Mouse (Mus musculus): Measurements from ENCODE around the gene Spon1. TPM values are rescaled to one million over a fixed set of nuclear protein-coding genes. Genes with fewer than 3 reads are reported as not detected.

Gene Spon1
- total and polyA plus RNA-seq, 2 experiments from 2014 or later, result 20.7 to 21.6 TPM

GRCm38 (mm10) chr7:113825498-113826205 lies 59.9 kb downstream of the Spon1 start:
- DNase-seq (ENCODE audit: low spot score) (no peak), ATAC-seq (ENCODE audit: insufficient read depth, low read depth) (no peak)
- Histone ChIP-seq H3K4me3 (ENCODE audit: low read depth, low read length) (no peak overlapping the region), H3K27ac (ENCODE audit: low read depth) (no peak overlapping the region), H3K36me3 (replicated peaks; ENCODE audit: control insufficient read depth, insufficient read depth, low read length) (no peaks in the 10 kb centered on the region), H3K27me3 (ENCODE audit: control insufficient read depth, insufficient read depth, low read length) (no peaks in the 10 kb centered on the region), H3K9me3 (replicated peaks; ENCODE audit: control insufficient read depth, low read length) (no peaks in the 10 kb centered on the region), H3K9ac (replicated peaks; ENCODE audit: low read depth, low read length) (no peak overlapping the region), H3K4me1 (ENCODE audit: control insufficient read depth, insufficient read depth) (peaks cover 34% of the 10 kb centered on the region), H3K4me2 (ENCODE audit: low read depth, low read length) (no peak overlapping the region)
- no peak for TF ChIP-seq CTCF (IDR thresholded peaks at IDR 0.05; ENCODE audit: low read depth)
- TF ChIP-seq EP300 (IDR thresholded peaks at IDR 0.05; ENCODE audit: low read depth), result no peak
- 63% methylated on average over 5 of the region's 5 CpGs for WGBS

GRCm38 (mm10) chr7:113826510-113826909 lies 60.7 kb downstream of the Spon1 start:
- no peak for ATAC-seq (ENCODE audit: insufficient read depth, low read depth)
- H3K36me3 ChIP-seq (replicated peaks; ENCODE audit: control insufficient read depth, insufficient read depth, low read length), result no peaks in the 10 kb centered on the region
- WGBS, result 16% methylated on average over 1 of the region's 1 CpGs
- H3K27me3 ChIP-seq (ENCODE audit: control insufficient read depth, insufficient read depth, low read length), result no peaks in the 10 kb centered on the region
- no peak overlapping the region for H3K27ac ChIP-seq (ENCODE audit: low read depth)
- H3K9me3 ChIP-seq (replicated peaks; ENCODE audit: control insufficient read depth, low read length), result no peaks in the 10 kb centered on the region
- TF ChIP-seq EP300 (IDR thresholded peaks at IDR 0.05; ENCODE audit: low read depth) (no peak), CTCF (IDR thresholded peaks at IDR 0.05; ENCODE audit: low read depth) (no peak)
- no peak overlapping the region for H3K4me3 ChIP-seq (ENCODE audit: low read depth, low read length)
- no peak overlapping the region for H3K4me2 ChIP-seq (ENCODE audit: low read depth, low read length)
- peaks cover 30% of the 10 kb centered on the region for H3K4me1 ChIP-seq (ENCODE audit: control insufficient read depth, insufficient read depth)
- H3K9ac ChIP-seq (replicated peaks; ENCODE audit: low read depth, low read length), result no peak overlapping the region
- no peak for DNase-seq (ENCODE audit: low spot score)

GRCm38 (mm10) chr7:113828122-113828571 lies 62.3 kb downstream of the Spon1 start:
- Histone ChIP-seq H3K4me3 (ENCODE audit: low read depth, low read length) (no peak overlapping the region), H3K27me3 (ENCODE audit: control insufficient read depth, insufficient read depth, low read length) (no peaks in the 10 kb centered on the region), H3K9ac (replicated peaks; ENCODE audit: low read depth, low read length) (no peak overlapping the region), H3K27ac (ENCODE audit: low read depth) (no peak overlapping the region), H3K4me1 (ENCODE audit: control insufficient read depth, insufficient read depth) (peaks cover 24% of the 10 kb centered on the region), H3K4me2 (ENCODE audit: low read depth, low read length) (no peak overlapping the region), H3K9me3 (replicated peaks; ENCODE audit: control insufficient read depth, low read length) (no peaks in the 10 kb centered on the region), H3K36me3 (replicated peaks; ENCODE audit: control insufficient read depth, insufficient read depth, low read length) (no peaks in the 10 kb centered on the region)
- DNase-seq (ENCODE audit: low spot score) (no peak), ATAC-seq (ENCODE audit: insufficient read depth, low read depth) (no peak)
- TF ChIP-seq CTCF (IDR thresholded peaks at IDR 0.05; ENCODE audit: low read depth), result no peak
- TF ChIP-seq EP300 (IDR thresholded peaks at IDR 0.05; ENCODE audit: low read depth), result no peak
- WGBS, result 65% methylated on average over 2 of the region's 2 CpGs

GRCm38 (mm10) chr7:113828576-113828975 lies 62.8 kb downstream of the Spon1 start:
- Histone ChIP-seq H3K9me3 (replicated peaks; ENCODE audit: control insufficient read depth, low read length) (no peaks in the 10 kb centered on the region), H3K4me2 (ENCODE audit: low read depth, low read length) (no peak overlapping the region), H3K27ac (ENCODE audit: low read depth) (no peak overlapping the region), H3K4me3 (ENCODE audit: low read depth, low read length) (no peak overlapping the region), H3K4me1 (ENCODE audit: control insufficient read depth, insufficient read depth) (peaks cover 20% of the 10 kb centered on the region), H3K9ac (replicated peaks; ENCODE audit: low read depth, low read length) (no peak overlapping the region), H3K36me3 (replicated peaks; ENCODE audit: control insufficient read depth, insufficient read depth, low read length) (no peaks in the 10 kb centered on the region), H3K27me3 (ENCODE audit: control insufficient read depth, insufficient read depth, low read length) (no peaks in the 10 kb centered on the region)
- DNase-seq (ENCODE audit: low spot score) (no peak), ATAC-seq (ENCODE audit: insufficient read depth, low read depth) (no peak)
- no peak for TF ChIP-seq EP300 (IDR thresholded peaks at IDR 0.05; ENCODE audit: low read depth)
- no peak for TF ChIP-seq CTCF (IDR thresholded peaks at IDR 0.05; ENCODE audit: low read depth)
- WGBS, result 86% methylated on average over 2 of the region's 2 CpGs

- Histone ChIP-seq H3K4me2 (ENCODE audit: low read depth, low read length) (no peak overlapping the region), H3K36me3 (replicated peaks; ENCODE audit: control insufficient read depth, insufficient read depth, low read length) (no peaks in the 10 kb centered on the region), H3K9ac (replicated peaks; ENCODE audit: low read depth, low read length) (no peak overlapping the region), H3K27ac (ENCODE audit: low read depth) (no peak overlapping the region), H3K4me3 (ENCODE audit: low read depth, low read length) (no peak overlapping the region), H3K27me3 (ENCODE audit: control insufficient read depth, insufficient read depth, low read length) (no peaks in the 10 kb centered on the region), H3K4me1 (ENCODE audit: control insufficient read depth, insufficient read depth) (no peaks in the 10 kb centered on the region), H3K9me3 (replicated peaks; ENCODE audit: control insufficient read depth, low read length) (no peaks in the 10 kb centered on the region)
- DNase-seq (ENCODE audit: low spot score) (no peak), ATAC-seq (ENCODE audit: insufficient read depth, low read depth) (no peak)
- TF ChIP-seq CTCF (IDR thresholded peaks at IDR 0.05; ENCODE audit: low read depth) (no peak), EP300 (IDR thresholded peaks at IDR 0.05; ENCODE audit: low read depth) (no peak)
- WGBS, result 83% methylated on average over 4 of the region's 4 CpGs
These were observed 71.4 kb downstream of the Spon1 start for GRCm38 (mm10) chr7:113837151-113837550.

- Histone ChIP-seq H3K27ac (ENCODE audit: low read depth) (no peak overlapping the region), H3K4me1 (ENCODE audit: control insufficient read depth, insufficient read depth) (no peaks in the 10 kb centered on the region), H3K4me3 (ENCODE audit: low read depth, low read length) (no peak overlapping the region), H3K4me2 (ENCODE audit: low read depth, low read length) (no peak overlapping the region), H3K9me3 (replicated peaks; ENCODE audit: control insufficient read depth, low read length) (no peaks in the 10 kb centered on the region), H3K9ac (replicated peaks; ENCODE audit: low read depth, low read length) (no peak overlapping the region), H3K36me3 (replicated peaks; ENCODE audit: control insufficient read depth, insufficient read depth, low read length) (no peaks in the 10 kb centered on the region), H3K27me3 (ENCODE audit: control insufficient read depth, insufficient read depth, low read length) (no peaks in the 10 kb centered on the region)
- ATAC-seq (ENCODE audit: insufficient read depth, low read depth) (no peak), DNase-seq (ENCODE audit: low spot score) (no peak)
- no peak for TF ChIP-seq CTCF (IDR thresholded peaks at IDR 0.05; ENCODE audit: low read depth)
- no peak for TF ChIP-seq EP300 (IDR thresholded peaks at IDR 0.05; ENCODE audit: low read depth)
- WGBS, result 89% methylated on average over 8 of the region's 8 CpGs
These were observed 73.6 kb downstream of the Spon1 start for GRCm38 (mm10) chr7:113839431-113839830.
